Mouse (Mus musculus) liver, embryonic 16.5 days (tissue): Measurements from ENCODE around the gene Spats1. TPM values are rescaled to one million over a fixed set of nuclear protein-coding genes. Genes with fewer than 3 reads are reported as not detected.
"Not testable (repeated sequence)": the region's sequence is repeated elsewhere in the genome, so short reads cannot be mapped to it uniquely, and the experiment has no call there.

Source experiments
- ATAC-seq: fragments of 200-750 bp; cut with Nextera tagmentation; 2 replicates; pipeline ENCODE4 v1.8.0; 2017; ENCODE audit warnings: low read depth, mild to moderate bottlenecking, moderate number of reproducible peaks, moderate library complexity
- H3K27ac ChIP-seq: fragments of 300-500 bp; sonication (generic); 2 replicates; pipeline ENCODE4 v1.5.1; 2014; ENCODE audit warnings: mild to moderate bottlenecking, low read length
- H3K27me3 ChIP-seq: fragments of 300-500 bp; sonication (generic); 2 replicates; pipeline ENCODE4 v1.6.1; 2014; ENCODE audit warnings: low read depth, low read length, mixed read lengths; ENCODE audit not compliant: control insufficient read depth, insufficient read depth
- H3K36me3 ChIP-seq: fragments of 300-500 bp; sonication (generic); 2 replicates; pipeline ENCODE4 v1.6.1; 2014; ENCODE audit warnings: mild to moderate bottlenecking; ENCODE audit not compliant: control insufficient read depth, insufficient read depth
- H3K4me1 ChIP-seq: fragments of 300-500 bp; sonication (generic); 2 replicates; pipeline ENCODE4 v1.6.1; 2014; ENCODE audit warnings: low read depth, low read length, mixed read lengths; ENCODE audit not compliant: control insufficient read depth
- H3K4me2 ChIP-seq: fragments of 300-500 bp; sonication (generic); 2 replicates; pipeline ENCODE4 v1.6.1; 2014; ENCODE audit warnings: low read depth, low read length, mixed read lengths
- H3K4me3 ChIP-seq: fragments of 300-500 bp; sonication (generic); 2 replicates; pipeline ENCODE4 v1.5.1; 2014; ENCODE audit warnings: low read depth, mild to moderate bottlenecking, low read length
- H3K9ac ChIP-seq: fragments of 300-500 bp; sonication (generic); 2 replicates; pipeline ENCODE4 v1.6.1; 2014; ENCODE audit warnings: low read depth, low read length
- H3K9me3 ChIP-seq: fragments of 300-500 bp; sonication (generic); replicated peaks from 2 replicates; pipeline ENCODE4 v1.6.1; 2016; ENCODE audit warnings: low read length; ENCODE audit not compliant: control insufficient read depth
- WGBS: fragments of 180-500 bp; shearing (Covaris S2); extraction: QIAGEN DNeasy Blood & Tissue Kit; methylation state at CpG from one replicate; pipeline ENCODE4 v1.1.7; 2014; ENCODE audit not compliant: insufficient replicate concordance; 5-methylcytosine and 5-hydroxymethylcytosine counted together
- polyA plus RNA-seq: library from polyadenylated mRNA; unstranded; fragments of >200 nt; fragmentation: Nextera tagmentation; extraction: Ambion mirVana; gene quantifications from 2 replicates; pipeline ENCODE4 v1.2.1, GENCODE M21; 2015

Gene Spats1
- polyA plus RNA-seq, 1 experiment from 2014 or later, result 0.21 TPM

GRCm38 (mm10) chr17:45458516-45458915, 16.7 kb downstream of the Spats1 start:
- Histone ChIP-seq H3K9me3 (no peaks in the 10 kb centered on the region), H3K4me3 (no peak overlapping the region), H3K4me2 (no peak overlapping the region), H3K27ac (no peak overlapping the region), H3K4me1 (no peaks in the 10 kb centered on the region), H3K36me3 (no peaks in the 10 kb centered on the region), H3K27me3 (no peaks in the 10 kb centered on the region), H3K9ac (no peak overlapping the region)
- ATAC-seq, result no peak
- 47% methylated on average over 4 of the region's 4 CpGs for WGBS

GRCm38 (mm10) chr17:45457487-45457886, 17.7 kb downstream of the Spats1 start:
- Histone ChIP-seq H3K27me3 (no peaks in the 10 kb centered on the region), H3K4me3 (no peak overlapping the region), H3K4me2 (no peak overlapping the region), H3K36me3 (no peaks in the 10 kb centered on the region), H3K27ac (no peak overlapping the region), H3K9me3 (no peaks in the 10 kb centered on the region), H3K4me1 (no peaks in the 10 kb centered on the region), H3K9ac (no peak overlapping the region)
- 73% methylated on average over 5 of the region's 5 CpGs for WGBS
- ATAC-seq, result no peak

- ATAC-seq, result no peak
- no peak overlapping the region for H3K27ac ChIP-seq
- H3K4me1 ChIP-seq, result no peaks in the 10 kb centered on the region
- no peaks in the 10 kb centered on the region for H3K9me3 ChIP-seq
- H3K4me3 ChIP-seq, result no peak overlapping the region
- 63% methylated on average over 13 of the region's 13 CpGs for WGBS
- H3K4me2 ChIP-seq, result no peak overlapping the region
- H3K27me3 ChIP-seq, result no peaks in the 10 kb centered on the region
- H3K36me3 ChIP-seq, result no peaks in the 10 kb centered on the region
- H3K9ac ChIP-seq, result no peak overlapping the region
Observed at GRCm38 (mm10) chr17:45456260-45457152, 18.7 kb downstream of the Spats1 start.

- not testable (repeated sequence) for H3K4me3 ChIP-seq, H3K9me3 ChIP-seq, H3K4me2 ChIP-seq, H3K27ac ChIP-seq, H3K27me3 ChIP-seq, H3K4me1 ChIP-seq, ATAC-seq, H3K9ac ChIP-seq, H3K36me3 ChIP-seq
- WGBS, result 64% methylated on average over 8 of the region's 9 CpGs
Observed at GRCm38 (mm10) chr17:45455783-45456182, 19.4 kb downstream of the Spats1 start.

GRCm38 (mm10) chr17:45454794-45455193, 20.4 kb downstream of the Spats1 start:
- Histone ChIP-seq H3K27ac (no peak overlapping the region), H3K4me1 (no peaks in the 10 kb centered on the region), H3K4me2 (no peak overlapping the region), H3K4me3 (no peak overlapping the region), H3K9me3 (no peaks in the 10 kb centered on the region), H3K27me3 (no peaks in the 10 kb centered on the region), H3K9ac (no peak overlapping the region), H3K36me3 (no peaks in the 10 kb centered on the region)
- no peak for ATAC-seq
- WGBS, result 57% methylated on average over 2 of the region's 2 CpGs

- no peak for ATAC-seq
- Histone ChIP-seq H3K27ac (no peak overlapping the region), H3K4me3 (no peak overlapping the region), H3K4me1 (no peaks in the 10 kb centered on the region), H3K36me3 (no peaks in the 10 kb centered on the region), H3K4me2 (no peak overlapping the region), H3K9me3 (no peaks in the 10 kb centered on the region), H3K9ac (no peak overlapping the region), H3K27me3 (no peaks in the 10 kb centered on the region)
- WGBS, result 90% methylated on average over 1 of the region's 1 CpGs
Observed at GRCm38 (mm10) chr17:45452271-45452670, 22.9 kb downstream of the Spats1 start.

- WGBS, result 58% methylated on average over 6 of the region's 6 CpGs
- Histone ChIP-seq H3K9me3 (no peaks in the 10 kb centered on the region), H3K4me3 (no peak overlapping the region), H3K36me3 (no peaks in the 10 kb centered on the region), H3K27me3 (no peaks in the 10 kb centered on the region), H3K9ac (no peak overlapping the region), H3K4me1 (no peaks in the 10 kb centered on the region), H3K27ac (no peak overlapping the region), H3K4me2 (no peak overlapping the region)
- no peak for ATAC-seq
Observed at GRCm38 (mm10) chr17:45450153-45450552, 25.1 kb downstream of the Spats1 start.

- ATAC-seq, result no peak
- no peak overlapping the region for H3K9ac ChIP-seq
- H3K36me3 ChIP-seq, result no peaks in the 10 kb centered on the region
- no peaks in the 10 kb centered on the region for H3K9me3 ChIP-seq
- 72% methylated on average over 8 of the region's 8 CpGs for WGBS
- no peaks in the 10 kb centered on the region for H3K4me1 ChIP-seq
- H3K27ac ChIP-seq, result no peak overlapping the region
- H3K27me3 ChIP-seq, result no peaks in the 10 kb centered on the region
- no peak overlapping the region for H3K4me2 ChIP-seq
- H3K4me3 ChIP-seq, result no peak overlapping the region
Observed at GRCm38 (mm10) chr17:45449586-45449985, 25.6 kb downstream of the Spats1 start.

GRCm38 (mm10) chr17:45447063-45447462, 28.2 kb downstream of the Spats1 start:
- 67% methylated on average over 2 of the region's 2 CpGs for WGBS
- H3K9me3 ChIP-seq, result no peaks in the 10 kb centered on the region
- no peaks in the 10 kb centered on the region for H3K4me1 ChIP-seq
- H3K4me2 ChIP-seq, result no peak overlapping the region
- ATAC-seq, result no peak
- no peaks in the 10 kb centered on the region for H3K27me3 ChIP-seq
- H3K9ac ChIP-seq, result no peak overlapping the region
- H3K4me3 ChIP-seq, result no peak overlapping the region
- no peaks in the 10 kb centered on the region for H3K36me3 ChIP-seq
- H3K27ac ChIP-seq, result no peak overlapping the region
